Mouse (Mus musculus) midbrain, embryonic 11.5 days (tissue): Measurements from ENCODE around the gene Tas2r126. TPM values are rescaled to one million over a fixed set of nuclear protein-coding genes. Genes with fewer than 3 reads are reported as not detected.
A peak's percentile ranks its signal among the peaks of the same experiment; 100 is the strongest.

ENCODE experiments used
- ATAC-seq: fragments of 200-750 bp; cut with Nextera tagmentation; 2 replicates; pipeline ENCODE4 v1.8.0; 2017; ENCODE audit warnings: moderate TSS enrichment, moderate library complexity; ENCODE audit not compliant: low FRiP score
- DNase-seq: peaks from one replicate; pipeline ENCODE4 v3.0.0; 2015; ENCODE audit warnings: low spot score; ENCODE audit errors: missing footprints
- H3K27ac ChIP-seq: fragments of 300-500 bp; sonication (generic); 2 replicates; pipeline ENCODE4 v1.5.1; 2014; ENCODE audit warnings: low read depth, low read length
- H3K27me3 ChIP-seq: fragments of 300-500 bp; sonication (generic); 2 replicates; pipeline ENCODE4 v1.6.1; 2014; ENCODE audit warnings: mild to moderate bottlenecking, low read length, moderate library complexity, mixed read lengths; ENCODE audit not compliant: control insufficient read depth, insufficient read depth
- H3K36me3 ChIP-seq: fragments of 300-500 bp; sonication (generic); 2 replicates; pipeline ENCODE4 v1.6.1; 2014; ENCODE audit warnings: mild to moderate bottlenecking, low read length, moderate library complexity, mixed read lengths; ENCODE audit not compliant: control insufficient read depth, insufficient read depth
- H3K4me1 ChIP-seq: fragments of 300-500 bp; sonication (generic); 2 replicates; pipeline ENCODE4 v1.6.1; 2014; ENCODE audit warnings: low read length; ENCODE audit not compliant: control insufficient read depth, insufficient read depth
- H3K4me2 ChIP-seq: fragments of 300-500 bp; sonication (generic); 2 replicates; pipeline ENCODE4 v1.6.1; 2014; ENCODE audit warnings: mild to moderate bottlenecking, moderate library complexity
- H3K4me3 ChIP-seq: fragments of 300-500 bp; sonication (generic); 2 replicates; pipeline ENCODE4 v1.5.1; 2014; ENCODE audit warnings: low read depth, low read length
- H3K9ac ChIP-seq: fragments of 300-500 bp; sonication (generic); 2 replicates; pipeline ENCODE4 v1.6.1; 2014; ENCODE audit warnings: low read length
- H3K9me3 ChIP-seq: fragments of 300-500 bp; sonication (generic); 2 replicates; pipeline ENCODE4 v1.6.1; 2016; ENCODE audit warnings: low read length; ENCODE audit not compliant: control insufficient read depth
- WGBS: fragments of 180-500 bp; shearing (Covaris S2); extraction: QIAGEN DNeasy Blood & Tissue Kit; methylation state at CpG from one replicate; pipeline ENCODE4 v1.1.7; 2014; 5-methylcytosine and 5-hydroxymethylcytosine counted together
- polyA plus RNA-seq: library from polyadenylated mRNA; unstranded; fragments of >200 nt; fragmentation: Nextera tagmentation; extraction: Ambion mirVana; gene quantifications from 2 replicates; pipeline ENCODE4 v1.2.1, GENCODE M21; 2014

The Tas2r126 gene
- polyA plus RNA-seq = not detected in 2 replicates

DNA sequence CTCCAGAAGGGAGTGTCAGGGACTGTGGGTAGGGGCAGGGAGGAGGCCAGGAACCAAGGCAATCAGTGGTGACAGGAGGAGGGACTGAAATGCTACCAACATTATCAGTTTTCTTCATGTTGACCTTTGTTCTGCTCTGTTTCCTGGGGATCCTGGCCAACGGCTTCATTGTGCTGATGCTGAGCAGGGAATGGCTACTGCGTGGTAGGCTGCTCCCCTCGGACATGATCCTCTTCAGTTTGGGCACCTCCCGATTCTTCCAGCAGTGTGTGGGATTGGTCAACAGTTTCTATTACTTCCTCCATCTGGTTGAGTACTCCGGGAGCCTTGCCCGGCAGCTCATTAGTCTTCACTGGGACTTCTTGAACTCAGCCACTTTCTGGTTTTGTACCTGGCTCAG lies at the start of gene Tas2r126:
Gene Tas2r126, plus strand, starts transcription at position 90 of the 400 bp plus-strand sequence.
- DNase-seq (no peak), ATAC-seq (no peak)
- Histone ChIP-seq H3K9ac (no peak within 1 kb of the TSS), H3K27me3 (no peaks in the 10 kb centered on the region), H3K4me1 (no peaks in the 10 kb centered on the region), H3K4me3 (no peak within 1 kb of the TSS), H3K27ac (no peak within 1 kb of the TSS), H3K4me2 (no peak within 1 kb of the TSS), H3K9me3 (no peaks in the 10 kb centered on the region), H3K36me3 (no peaks in the 10 kb centered on the region)
- 79% methylated on average over 6 of the region's 6 CpGs for WGBS

DNA sequence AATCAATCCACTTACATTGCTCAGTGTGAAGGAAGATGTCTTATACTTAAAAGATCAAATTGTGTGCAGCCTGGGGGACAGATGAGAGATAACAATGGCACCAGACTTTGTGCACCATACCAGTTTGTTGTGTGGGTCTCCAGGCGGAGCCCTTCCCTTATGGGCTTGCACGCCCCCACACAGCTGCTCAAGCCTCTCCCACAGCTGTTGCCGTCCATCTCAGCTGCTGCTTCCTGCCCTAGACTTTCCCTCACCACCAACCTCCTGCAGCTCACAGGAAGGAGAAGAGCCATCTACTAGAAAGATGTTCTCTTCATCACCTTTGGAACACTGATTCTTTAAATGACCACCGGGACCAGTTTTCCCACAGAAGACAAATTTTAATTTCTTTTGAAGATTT lies 48.7 kb upstream of the Tas2r126 start:
- DNase-seq = peak; percentile 21
- ATAC-seq = no peak
- no peaks in the 10 kb centered on the region for H3K4me1 ChIP-seq
- H3K4me2 ChIP-seq = no peak overlapping the region
- no peaks in the 10 kb centered on the region for H3K9me3 ChIP-seq
- H3K9ac ChIP-seq = no peak overlapping the region
- 85% methylated on average over 4 of the region's 4 CpGs for WGBS
- no peak overlapping the region for H3K4me3 ChIP-seq
- no peaks in the 10 kb centered on the region for H3K36me3 ChIP-seq
- no peaks in the 10 kb centered on the region for H3K27me3 ChIP-seq
- no peak overlapping the region for H3K27ac ChIP-seq

DNA sequence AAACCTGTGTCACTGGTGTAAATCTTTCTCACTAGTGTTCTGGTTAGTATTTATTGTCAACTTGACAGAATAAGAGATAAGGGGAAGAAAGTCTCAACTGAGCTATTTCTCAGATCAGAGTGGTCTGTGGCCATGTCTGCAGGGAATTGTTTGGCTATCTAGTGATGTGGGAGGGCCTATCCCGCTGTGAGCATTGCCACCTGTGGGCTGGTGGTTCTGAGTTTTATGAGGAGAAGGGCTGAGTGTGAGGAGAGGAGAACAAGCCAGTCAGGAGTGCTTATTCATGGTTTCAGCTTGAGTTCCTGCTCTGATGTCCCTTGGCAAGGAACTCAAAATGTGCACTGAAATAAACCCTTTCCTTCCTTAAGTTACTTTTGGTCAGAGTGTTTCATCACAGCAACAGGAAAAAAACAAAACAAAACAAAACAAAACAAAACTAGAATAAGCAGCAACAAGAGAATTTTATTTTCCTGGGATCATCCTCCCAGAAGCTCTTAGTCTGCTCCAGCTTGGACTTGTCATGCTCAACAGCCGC lies 42.5 kb upstream of the Tas2r126 start:
- Histone ChIP-seq H3K27ac (no peak overlapping the region), H3K36me3 (no peaks in the 10 kb centered on the region), H3K4me3 (no peak overlapping the region), H3K4me1 (no peaks in the 10 kb centered on the region), H3K9me3 (no peaks in the 10 kb centered on the region), H3K9ac (no peak overlapping the region), H3K4me2 (no peak overlapping the region), H3K27me3 (no peaks in the 10 kb centered on the region)
- 60% methylated on average over 2 of the region's 2 CpGs for WGBS
- ATAC-seq (no peak), DNase-seq (no peak)

DNA sequence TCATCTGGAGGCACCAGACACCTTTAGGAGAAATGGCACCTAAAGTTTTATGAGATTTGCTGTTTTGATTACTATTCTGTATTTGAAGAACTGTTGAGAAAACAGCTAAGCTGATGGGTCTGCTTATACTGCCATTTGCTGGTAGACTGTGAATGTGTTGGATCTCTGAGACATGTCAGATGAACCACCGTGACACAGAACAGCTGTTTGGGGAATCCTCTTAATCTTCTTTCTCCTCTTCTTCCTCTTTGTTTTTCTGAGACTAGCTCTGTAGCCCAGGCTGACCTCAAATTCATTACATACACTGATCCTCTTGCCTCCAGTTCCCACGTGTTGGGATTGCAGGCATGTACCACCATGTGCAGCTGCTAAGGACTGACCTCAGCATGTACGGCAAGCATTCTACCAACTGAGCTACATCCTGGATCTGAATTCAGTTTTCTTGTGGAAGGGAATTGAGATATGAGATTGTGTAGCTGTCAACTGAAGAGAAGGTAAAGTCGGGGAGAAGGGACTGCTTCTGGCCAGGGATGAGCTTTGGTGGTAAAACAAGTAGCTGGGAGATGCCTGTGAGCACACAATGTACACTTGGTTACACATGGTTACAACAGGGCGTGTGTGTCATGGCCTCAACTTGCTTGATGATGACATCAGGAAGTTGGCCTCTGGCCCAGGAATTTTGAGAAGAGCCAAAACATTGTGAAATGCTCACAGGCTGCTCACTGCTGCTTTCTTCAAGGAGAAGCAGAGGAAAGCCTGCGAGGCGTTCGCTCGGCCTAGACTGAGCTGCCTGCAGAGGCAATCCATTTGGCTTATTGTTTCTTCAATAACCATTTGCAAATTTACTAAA lies 38.1 kb upstream of the Tas2r126 start:
- Histone ChIP-seq H3K4me2 (no peak overlapping the region), H3K9me3 (no peaks in the 10 kb centered on the region), H3K27ac (no peak overlapping the region), H3K4me1 (no peaks in the 10 kb centered on the region), H3K27me3 (no peaks in the 10 kb centered on the region), H3K9ac (no peak overlapping the region), H3K4me3 (no peak overlapping the region), H3K36me3 (no peaks in the 10 kb centered on the region)
- 78% methylated on average over 9 of the region's 9 CpGs for WGBS
- no peak for ATAC-seq
- DNase-seq = no peak

DNA sequence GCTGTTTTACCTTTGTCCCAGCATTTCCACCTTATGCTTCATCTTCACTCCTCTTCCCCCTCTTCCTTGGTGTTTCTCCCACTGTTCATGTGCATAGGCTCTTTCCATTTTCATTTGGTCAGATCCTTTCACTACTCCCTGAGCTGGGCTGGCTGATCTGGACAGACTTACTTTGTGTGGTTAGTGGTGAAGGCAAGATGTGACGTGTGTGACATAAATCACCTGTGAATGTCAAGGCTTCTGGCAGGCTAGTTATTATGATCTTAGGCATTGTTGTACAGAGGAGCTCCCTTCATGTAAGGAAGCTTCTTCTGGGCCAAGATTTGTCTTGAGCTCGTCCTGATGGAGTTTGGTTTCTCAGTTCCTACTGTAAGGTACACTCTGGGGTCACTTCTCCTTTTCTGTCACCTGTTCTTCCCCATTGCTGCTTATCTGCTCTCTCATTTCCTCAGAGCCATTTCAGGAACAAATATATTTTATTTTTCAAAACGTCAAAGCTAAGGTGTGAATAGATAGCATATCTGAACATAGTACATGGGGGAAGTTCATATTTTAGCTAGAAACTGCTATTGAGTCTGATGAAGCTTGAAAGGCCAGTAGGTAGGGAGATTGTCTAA lies 37.2 kb upstream of the Tas2r126 start:
- DNase-seq = no peak
- Histone ChIP-seq H3K36me3 (no peaks in the 10 kb centered on the region), H3K4me1 (no peaks in the 10 kb centered on the region), H3K9ac (no peak overlapping the region), H3K27ac (no peak overlapping the region), H3K9me3 (no peaks in the 10 kb centered on the region), H3K27me3 (no peaks in the 10 kb centered on the region), H3K4me3 (no peak overlapping the region), H3K4me2 (no peak overlapping the region)
- ATAC-seq = no peak
- 81% methylated on average over 3 of the region's 3 CpGs for WGBS

DNA sequence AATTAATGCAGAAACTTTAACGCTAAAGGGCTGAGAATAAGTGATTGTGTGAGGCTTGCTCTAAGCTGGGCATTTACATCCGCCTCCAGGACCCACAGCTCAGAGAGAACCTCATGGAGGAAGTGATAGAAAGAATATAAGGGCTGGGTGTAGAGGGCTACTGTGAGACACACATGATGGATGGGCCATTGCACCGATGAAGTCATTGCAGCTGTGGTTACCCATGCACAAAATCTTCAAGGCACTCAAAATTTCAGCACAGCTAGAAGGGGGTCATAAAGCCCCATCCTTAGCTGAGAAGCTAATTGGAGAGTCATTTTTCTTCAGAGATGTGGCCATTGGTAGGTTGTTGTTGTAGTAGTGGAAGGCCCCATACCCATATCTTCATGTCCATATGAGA lies 36.0 kb upstream of the Tas2r126 start:
- H3K9me3 ChIP-seq = no peaks in the 10 kb centered on the region
- whole genome bisulfite sequencing = 89% methylated on average over 3 of the region's 3 CpGs
- DNase-seq = no peak

DNA sequence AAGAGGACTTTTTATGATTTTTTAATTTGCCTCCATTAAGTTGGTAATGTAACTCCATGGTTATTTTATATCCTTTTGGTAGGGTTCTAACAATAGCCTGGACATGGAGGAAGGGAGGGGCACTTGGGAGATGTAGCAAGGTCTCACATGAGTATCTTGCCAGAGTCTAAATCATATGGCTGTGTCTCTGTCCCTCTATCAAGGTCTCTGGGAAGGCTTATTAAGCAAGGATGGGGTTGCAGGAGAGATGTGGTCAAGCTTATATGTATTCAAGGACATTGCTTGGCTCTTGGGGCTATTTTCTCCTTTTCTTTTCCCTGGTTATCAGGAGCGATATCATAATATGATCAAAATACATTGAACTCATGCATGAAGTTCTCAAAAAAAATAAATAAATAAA lies 35.3 kb upstream of the Tas2r126 start:
- 100% methylated on average over 1 of the region's 1 CpGs for WGBS
- no peak overlapping the region for H3K4me3 ChIP-seq
- no peak for ATAC-seq
- H3K36me3 ChIP-seq = no peaks in the 10 kb centered on the region
- no peaks in the 10 kb centered on the region for H3K9me3 ChIP-seq
- no peaks in the 10 kb centered on the region for H3K4me1 ChIP-seq
- H3K27ac ChIP-seq = no peak overlapping the region
- no peak overlapping the region for H3K9ac ChIP-seq
- no peak overlapping the region for H3K4me2 ChIP-seq
- no peak for DNase-seq
- H3K27me3 ChIP-seq = no peaks in the 10 kb centered on the region

More for the DNA sequence above, 36.0 kb upstream of the Tas2r126 start:
- H3K4me3 ChIP-seq = no peak overlapping the region
- H3K4me1 ChIP-seq = no peaks in the 10 kb centered on the region
- no peaks in the 10 kb centered on the region for H3K27me3 ChIP-seq
- ATAC-seq = no peak
- no peak overlapping the region for H3K27ac ChIP-seq
- no peak overlapping the region for H3K9ac ChIP-seq
- no peak overlapping the region for H3K4me2 ChIP-seq
- no peaks in the 10 kb centered on the region for H3K36me3 ChIP-seq

DNA sequence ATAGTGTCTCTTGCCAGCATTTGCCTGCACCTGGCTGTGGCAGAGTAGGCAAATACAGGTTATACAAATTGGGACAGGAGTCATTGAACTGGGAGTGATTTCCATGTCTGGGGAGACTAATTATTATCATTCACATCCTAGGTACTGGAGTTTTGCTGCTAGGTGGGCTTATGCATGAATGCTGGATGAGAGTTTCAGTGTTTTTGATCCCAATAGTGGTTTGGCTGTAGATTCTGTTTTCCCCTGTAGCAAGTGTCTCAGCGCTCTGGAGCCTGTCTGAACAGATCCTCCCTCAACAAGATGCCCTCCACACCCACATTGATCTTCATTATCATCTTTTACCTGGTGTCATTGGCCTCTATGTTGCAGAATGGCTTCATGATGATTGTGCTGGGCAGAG lies 34.4 kb upstream of the Tas2r126 start, which contains the start of gene Tas2r143:
Gene Tas2r143, plus strand, starts transcription at position 301 of the 400 bp plus-strand sequence.
- no peaks in the 10 kb centered on the region for H3K27me3 ChIP-seq
- no peak within 1 kb of the TSS for H3K4me2 ChIP-seq
- WGBS = 81% methylated on average over 1 of the region's 1 CpGs
- H3K36me3 ChIP-seq = no peaks in the 10 kb centered on the region
- DNase-seq (no peak), ATAC-seq (no peak)
- no peaks in the 10 kb centered on the region for H3K9me3 ChIP-seq
- H3K27ac ChIP-seq = no peak within 1 kb of the TSS
- H3K9ac ChIP-seq = no peak within 1 kb of the TSS
- H3K4me3 ChIP-seq = no peak within 1 kb of the TSS
- H3K4me1 ChIP-seq = no peaks in the 10 kb centered on the region

DNA sequence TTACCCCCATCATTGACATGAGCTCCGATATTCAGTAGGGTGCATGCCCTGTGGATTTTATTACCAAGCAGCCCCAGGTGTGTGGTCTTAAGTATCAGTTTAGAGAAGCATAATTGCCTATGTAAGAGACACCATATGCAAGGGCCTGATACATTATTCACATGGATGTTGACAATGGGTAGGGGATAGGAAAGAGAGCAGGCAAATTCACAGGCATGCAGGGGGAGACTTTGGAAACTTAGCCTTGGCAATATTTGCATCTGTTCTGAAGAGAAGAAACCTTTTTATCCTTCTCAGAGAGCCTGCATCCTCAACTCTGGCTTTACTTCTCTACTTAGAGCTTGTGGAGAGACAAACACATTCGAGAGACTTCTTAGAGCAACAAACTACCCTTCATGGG lies 29.2 kb upstream of the Tas2r126 start, which contains the start of gene Tas2r135:
Gene Tas2r135, plus strand, starts transcription at position 301 of the 400 bp plus-strand sequence.
- H3K9me3 ChIP-seq = no peaks in the 10 kb centered on the region
- H3K27me3 ChIP-seq = no peaks in the 10 kb centered on the region
- 92% methylated on average over 2 of the region's 2 CpGs for WGBS
- H3K36me3 ChIP-seq = no peaks in the 10 kb centered on the region
- DNase-seq = no peak
- ATAC-seq = no peak
- H3K4me2 ChIP-seq = no peak within 1 kb of the TSS
- H3K4me3 ChIP-seq = no peak within 1 kb of the TSS
- no peaks in the 10 kb centered on the region for H3K4me1 ChIP-seq
- no peak within 1 kb of the TSS for H3K27ac ChIP-seq
- no peak within 1 kb of the TSS for H3K9ac ChIP-seq
